Mouse (Mus musculus): ENCODE measurements at regions not wholly inside any gene's neighbourhood (a gene's known extent, or its start where the extent isn't known, plus 50 kb on each side); places are given as distances from the start of the nearest gene placed in this dataset.

DNA sequence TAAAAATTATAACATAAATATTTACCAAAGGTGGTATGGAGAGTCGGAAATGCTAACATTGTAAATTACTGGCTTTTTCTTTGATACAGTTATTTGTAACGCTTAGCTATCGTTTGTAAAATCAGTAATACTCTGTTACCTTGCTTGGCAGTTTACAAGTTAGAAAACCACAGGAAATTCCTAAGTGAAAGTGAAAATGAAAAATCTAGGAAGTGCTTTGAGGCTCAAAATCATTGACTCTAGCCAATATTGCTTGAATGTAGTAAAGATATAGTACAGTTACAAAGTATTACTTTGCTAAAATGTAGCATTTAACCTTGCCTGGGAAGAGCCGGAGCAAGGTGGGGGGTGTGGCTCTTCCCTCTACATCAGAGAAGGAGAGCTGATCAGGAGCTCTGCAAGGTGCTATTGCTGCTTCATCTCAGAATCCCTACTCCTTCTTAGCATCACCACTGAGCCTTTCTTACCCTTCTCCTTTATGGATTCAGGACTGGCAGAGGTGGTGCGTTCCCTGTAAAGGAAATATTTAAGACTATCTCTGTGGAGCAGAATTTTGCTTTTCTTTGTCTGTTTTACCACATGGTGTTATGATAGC, 58.5 kb upstream of the Gpc5 start:
- no peak overlapping the region for H3K4me2 ChIP-seq
- no peak for DNase-seq
- no peaks in the 10 kb centered on the region for H3K4me1 ChIP-seq (ENCODE audit: insufficient read depth)
- WGBS, result 70% methylated on average over 5 of the region's 5 CpGs
- H3K9me3 ChIP-seq (ENCODE audit: low read depth, low read length), result no peaks in the 10 kb centered on the region
- no peaks in the 10 kb centered on the region for H3K36me3 ChIP-seq (ENCODE audit: insufficient read depth)
- TF ChIP-seq CTCF (IDR thresholded peaks at IDR 0.05; ENCODE audit: low read depth), result no peak
- no peak for ATAC-seq (ENCODE audit: insufficient read depth)
- no peak overlapping the region for H3K9ac ChIP-seq
- no peaks in the 10 kb centered on the region for H3K27me3 ChIP-seq (ENCODE audit: insufficient read depth, low read length)
- H3K27ac ChIP-seq (ENCODE audit: low read depth), result no peak overlapping the region
- no peak overlapping the region for H3K4me3 ChIP-seq (ENCODE audit: low read depth, low read length)

DNA sequence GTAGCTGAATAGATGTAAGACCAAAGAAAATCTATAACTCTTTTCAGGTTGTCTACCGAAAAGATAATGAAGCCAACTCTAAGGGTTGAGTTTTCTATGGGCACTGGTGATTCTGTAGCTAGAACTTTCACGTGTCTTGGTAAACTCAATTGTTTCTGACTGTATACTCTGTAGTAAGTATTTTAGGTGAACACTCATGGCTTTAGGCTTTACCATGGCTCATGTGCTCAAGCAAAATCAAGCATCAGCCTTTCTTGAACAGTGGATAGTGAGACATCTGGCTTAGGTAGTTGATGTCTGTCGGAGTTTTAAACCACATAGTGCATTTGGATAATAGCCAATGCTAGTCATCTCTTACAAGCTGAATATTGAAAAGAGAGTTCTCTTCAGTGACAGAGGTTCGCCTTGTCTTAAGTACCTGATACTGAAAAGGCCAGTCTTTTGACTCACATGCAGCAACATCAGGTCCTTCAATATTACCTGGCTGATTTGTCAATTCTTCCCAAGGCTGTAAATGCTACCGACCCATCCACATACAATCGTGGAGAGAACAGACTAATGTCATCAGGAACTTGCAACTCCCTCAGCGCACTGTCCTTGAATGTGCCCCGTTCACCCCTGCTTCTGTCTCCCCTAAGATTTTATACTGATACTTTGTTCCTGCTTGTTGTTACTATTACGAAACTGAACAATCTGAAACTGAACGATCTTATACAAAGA, 57.1 kb upstream of the Gpc5 start:
- no peak for ATAC-seq (ENCODE audit: insufficient read depth)
- H3K4me3 ChIP-seq (ENCODE audit: low read depth, low read length), result no peak overlapping the region
- H3K9me3 ChIP-seq (ENCODE audit: low read depth, low read length), result no peaks in the 10 kb centered on the region
- H3K4me2 ChIP-seq, result no peak overlapping the region
- TF ChIP-seq CTCF (IDR thresholded peaks at IDR 0.05; ENCODE audit: low read depth), result no peak
- no peaks in the 10 kb centered on the region for H3K27me3 ChIP-seq (ENCODE audit: insufficient read depth, low read length)
- 86% methylated on average over 10 of the region's 10 CpGs for WGBS
- H3K4me1 ChIP-seq (ENCODE audit: insufficient read depth), result no peaks in the 10 kb centered on the region
- no peak overlapping the region for H3K9ac ChIP-seq
- no peaks in the 10 kb centered on the region for H3K36me3 ChIP-seq (ENCODE audit: insufficient read depth)
- no peak for DNase-seq
- no peak overlapping the region for H3K27ac ChIP-seq (ENCODE audit: low read depth)

DNA sequence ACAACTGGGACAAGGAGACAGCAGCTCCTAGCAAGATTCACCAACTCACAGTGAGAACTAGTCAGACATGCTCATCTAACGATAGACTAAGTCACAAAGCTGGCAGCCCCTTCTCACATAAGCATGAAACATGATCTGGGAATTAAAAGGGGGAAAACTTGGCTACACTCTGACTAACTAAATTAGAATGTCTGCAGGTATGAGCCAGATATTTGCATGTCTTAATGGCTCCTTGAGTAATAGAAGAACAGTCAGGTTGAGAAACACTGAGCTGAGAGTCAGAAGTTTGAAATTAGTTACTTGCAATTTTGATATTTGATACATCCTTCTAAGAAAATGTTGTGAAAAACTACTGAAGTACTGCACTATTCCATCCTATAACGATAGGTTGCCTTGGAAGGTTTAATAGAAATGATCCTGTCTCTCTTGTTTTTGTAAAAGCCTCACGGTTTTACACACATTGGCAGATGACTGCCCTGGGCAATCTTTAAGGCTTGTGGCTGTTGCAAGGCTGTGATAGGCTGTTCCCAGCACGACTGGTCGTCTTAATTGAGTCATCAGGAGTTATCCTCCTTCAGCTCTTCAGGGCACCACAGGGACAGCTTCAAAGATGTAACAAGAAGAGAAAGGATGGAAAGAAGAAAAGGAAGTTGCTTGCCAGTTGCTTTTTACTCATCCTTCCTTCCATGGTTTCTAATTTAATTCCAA, 54.8 kb upstream of the Gpc5 start:
- no peaks in the 10 kb centered on the region for H3K27me3 ChIP-seq (ENCODE audit: insufficient read depth, low read length)
- H3K4me3 ChIP-seq (ENCODE audit: low read depth, low read length), result no peak overlapping the region
- H3K36me3 ChIP-seq (ENCODE audit: insufficient read depth), result no peaks in the 10 kb centered on the region
- no peak for ATAC-seq (ENCODE audit: insufficient read depth)
- 49% methylated on average over 5 of the region's 5 CpGs for WGBS
- H3K9ac ChIP-seq, result no peak overlapping the region
- no peaks in the 10 kb centered on the region for H3K4me1 ChIP-seq (ENCODE audit: insufficient read depth)
- H3K27ac ChIP-seq (ENCODE audit: low read depth), result no peak overlapping the region
- no peaks in the 10 kb centered on the region for H3K9me3 ChIP-seq (ENCODE audit: low read depth, low read length)
- no peak for DNase-seq
- TF ChIP-seq CTCF (IDR thresholded peaks at IDR 0.05; ENCODE audit: low read depth), result no peak
- H3K4me2 ChIP-seq, result no peak overlapping the region

DNA sequence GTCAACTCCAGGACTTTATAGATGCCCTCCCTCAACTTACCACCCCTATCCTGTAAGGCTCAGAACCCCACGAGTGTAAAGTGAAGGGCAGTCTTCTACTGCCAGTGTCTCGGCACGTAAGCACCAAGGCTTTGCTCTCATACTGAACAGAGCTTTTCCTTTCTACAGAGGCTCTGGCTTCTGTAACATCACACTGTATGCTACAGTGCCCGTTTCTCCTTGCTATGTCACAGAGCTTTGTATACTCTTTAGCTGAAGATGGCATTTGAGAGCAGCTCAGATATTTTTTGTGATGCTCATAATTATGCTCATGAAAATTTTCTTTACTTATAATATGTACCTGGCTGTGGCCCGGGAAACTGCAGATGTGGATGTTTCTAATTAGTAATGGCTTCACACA, 53.2 kb upstream of the Gpc5 start:
- Histone ChIP-seq H3K9me3 (ENCODE audit: low read depth, low read length) (no peaks in the 10 kb centered on the region), H3K4me3 (ENCODE audit: low read depth, low read length) (no peak overlapping the region), H3K4me1 (ENCODE audit: insufficient read depth) (peaks cover 7% of the 10 kb centered on the region; the same call in 1 of the 2 replicates), H3K4me2 (no peak overlapping the region), H3K9ac (no peak overlapping the region), H3K27me3 (ENCODE audit: insufficient read depth, low read length) (no peaks in the 10 kb centered on the region), H3K27ac (ENCODE audit: low read depth) (no peak overlapping the region), H3K36me3 (ENCODE audit: insufficient read depth) (peaks cover 13% of the 10 kb centered on the region)
- no peak for ATAC-seq (ENCODE audit: insufficient read depth)
- TF ChIP-seq CTCF (IDR thresholded peaks at IDR 0.05; ENCODE audit: low read depth), result no peak
- WGBS, result 67% methylated on average over 5 of the region's 5 CpGs
- no peak for DNase-seq

DNA sequence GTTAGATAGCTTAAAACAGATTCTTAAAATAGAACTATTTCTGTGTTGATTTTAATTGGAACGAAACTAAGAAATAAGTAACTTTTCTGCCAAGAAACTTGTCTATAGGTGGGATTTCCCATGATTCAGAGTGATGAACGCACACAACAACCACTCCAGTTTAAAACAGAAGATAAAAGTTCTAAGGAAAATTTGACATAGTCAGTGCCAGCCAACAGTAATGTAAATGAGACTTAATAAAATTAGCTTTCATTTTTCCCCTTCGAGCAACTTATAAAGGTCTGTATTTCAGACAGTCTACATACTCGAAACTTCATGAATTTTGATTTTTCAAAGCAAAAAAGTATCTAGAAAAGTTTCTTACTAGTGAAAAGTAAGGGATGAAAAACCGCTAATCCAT, 52.5 kb upstream of the Gpc5 start:
- ATAC-seq (ENCODE audit: insufficient read depth), result no peak
- H3K4me2 ChIP-seq, result peak overlapping the region; percentile 90
- peaks cover 7% of the 10 kb centered on the region; the same call in 1 of the 2 replicates for H3K4me1 ChIP-seq (ENCODE audit: insufficient read depth)
- DNase-seq, result no peak
- WGBS, result 47% methylated on average over 5 of the region's 5 CpGs
- H3K27me3 ChIP-seq (ENCODE audit: insufficient read depth, low read length), result no peaks in the 10 kb centered on the region
- H3K4me3 ChIP-seq (ENCODE audit: low read depth, low read length), result no peak overlapping the region
- no peak for TF ChIP-seq CTCF (IDR thresholded peaks at IDR 0.05; ENCODE audit: low read depth)
- no peak overlapping the region for H3K27ac ChIP-seq (ENCODE audit: low read depth)
- no peak overlapping the region for H3K9ac ChIP-seq
- peaks cover 20% of the 10 kb centered on the region for H3K36me3 ChIP-seq (ENCODE audit: insufficient read depth)
- no peaks in the 10 kb centered on the region for H3K9me3 ChIP-seq (ENCODE audit: low read depth, low read length)

DNA sequence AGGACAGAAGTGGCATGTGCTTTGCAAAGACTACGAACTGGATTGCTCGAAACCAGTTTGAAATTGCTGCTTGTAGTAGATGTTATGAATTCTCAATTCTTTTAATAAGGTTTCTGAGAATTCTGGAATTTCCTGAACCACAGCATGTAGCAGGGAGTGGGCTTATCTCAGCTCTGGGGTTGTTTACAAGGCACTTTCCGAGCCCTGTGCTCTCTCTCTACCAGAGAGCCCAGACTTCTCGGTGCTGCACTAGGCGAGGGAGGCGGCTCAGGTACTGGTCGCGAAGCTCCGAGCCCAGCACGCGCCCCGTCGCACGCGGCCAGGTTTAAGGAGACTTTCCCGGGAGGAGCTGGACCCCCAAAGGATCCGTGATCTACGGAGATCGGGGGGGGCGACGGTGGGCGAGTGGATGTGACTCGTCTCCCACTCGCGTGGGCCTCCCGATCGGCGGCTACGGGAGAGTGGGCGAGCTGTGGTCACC, 51.9 kb upstream of the Gpc5 start:
- peak overlapping the region; percentile 86 for H3K4me3 ChIP-seq (ENCODE audit: low read depth, low read length)
- H3K9ac ChIP-seq, result peak overlapping the region; percentile 99
- WGBS, result under 1% methylated on average over 26 of the region's 30 CpGs
- H3K4me1 ChIP-seq (ENCODE audit: insufficient read depth), result peaks cover 7% of the 10 kb centered on the region; the same call in 1 of the 2 replicates
- TF ChIP-seq CTCF (IDR thresholded peaks at IDR 0.05; ENCODE audit: low read depth), result no peak
- H3K9me3 ChIP-seq (ENCODE audit: low read depth, low read length), result no peaks in the 10 kb centered on the region
- H3K27me3 ChIP-seq (ENCODE audit: insufficient read depth, low read length), result no peaks in the 10 kb centered on the region
- H3K4me2 ChIP-seq, result peak overlapping the region; percentile 90
- H3K36me3 ChIP-seq (ENCODE audit: insufficient read depth), result peaks cover 26% of the 10 kb centered on the region
- peak; percentile 75 for DNase-seq
- H3K27ac ChIP-seq (ENCODE audit: low read depth), result peak overlapping the region; percentile 83
- ATAC-seq (ENCODE audit: insufficient read depth), result peak; percentile 61
